ENCODE assay signal across 8 mouse cellular contexts in the genomic region with DNA sequence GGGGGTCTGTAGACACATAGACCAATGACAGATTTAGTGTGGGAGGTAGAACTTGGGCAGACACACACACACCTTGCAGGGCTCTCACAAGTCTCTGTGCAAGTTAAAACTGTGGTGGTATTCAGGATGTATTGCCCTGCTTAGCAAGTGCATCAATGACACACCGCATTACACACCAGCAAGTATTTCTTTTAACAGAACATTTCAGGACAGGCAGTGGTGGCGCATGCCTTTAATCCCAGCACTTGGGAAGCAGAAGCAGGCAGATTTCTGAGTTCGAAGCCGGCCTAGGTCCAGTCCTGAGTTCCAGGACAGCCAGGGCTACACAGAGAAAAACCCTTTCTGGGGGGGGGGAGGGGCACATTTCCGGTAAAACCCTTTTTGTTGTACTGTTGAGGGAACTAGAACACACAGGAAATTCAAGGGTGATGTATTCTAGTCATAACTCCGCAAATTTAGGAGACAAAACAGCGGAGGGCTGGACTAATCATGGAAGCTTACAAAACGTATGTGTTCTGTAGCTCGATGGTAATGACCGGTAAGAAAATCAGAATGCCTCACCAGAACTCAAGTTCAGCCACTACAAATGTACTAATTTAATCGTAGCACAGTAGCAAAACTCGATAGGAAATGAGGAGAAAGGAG. TPM values are rescaled to one million over a fixed set of nuclear protein-coding genes. Genes with fewer than 3 reads are reported as not detected.
A peak's percentile ranks its signal among the peaks of the same experiment; 100 is the strongest.
DNase-seq lines count a peak whose midpoint lies in the region; ATAC-seq and TF ChIP-seq lines count a peak whose summit lies in the region.

No protein-coding gene starts in this region.

- in situ Hi-C loops in ES-E14 (cut with MboI; ENCODE audit: low sequenced_read_pairs in 2 of 2, unreplicated experiment in 2 of 2) = loop anchor here in 1 of 2 experiments (5.0 kb wide), 1 partner anchor 117 kb away; no protein-coding TSS in a partner anchor

- H3K9ac ChIP-seq in heart, embryonic 15.5 days = peak overlapping the region; percentile 72
- H3K9ac ChIP-seq in ES-E14 (ENCODE audit: insufficient read depth, low read depth, low read length, poor library complexity, severe bottlenecking) = peak overlapping the region; percentile 86; the same call in 1 of the 2 replicates
- peak overlapping the region; percentile 79 for H3K9ac ChIP-seq in heart, embryonic 16.5 days (ENCODE audit: low read length)

- H3K4me2 ChIP-seq in heart, embryonic 15.5 days = peak overlapping the region; percentile 74
- H3K4me2 ChIP-seq in heart, embryonic 16.5 days (ENCODE audit: low read depth, low read length) = peak overlapping the region; percentile 74

- peak overlapping the region; percentile 84 for H3K4me3 ChIP-seq in heart, embryonic 15.5 days
- peak overlapping the region; percentile 69 to 98 for H3K4me3 ChIP-seq in ES-E14 (ENCODE audit: insufficient read depth in 1 of 2, low read depth in 1 of 2, low read length in 2 of 2, poor library complexity in 1 of 2, severe bottlenecking in 1 of 2)
- peak overlapping the region; percentile 84 for H3K4me3 ChIP-seq in heart, embryonic 16.5 days (ENCODE audit: low read length)
- peak overlapping the region; percentile 77 for H3K4me3 ChIP-seq in midbrain, embryonic 10.5 days

- peaks cover 16% of the 10 kb centered on the region for H3K4me1 ChIP-seq in heart, embryonic 15.5 days (replicated peaks)
- H3K4me1 ChIP-seq in ES-E14 (ENCODE audit: control insufficient read depth in 2 of 2, insufficient read depth in 2 of 2, low read length in 2 of 2, poor library complexity in 1 of 2) = peaks cover 2 to 6% of the 10 kb centered on the region in 2 experiments; a peak in 3 of 4 replicates
- peaks cover 12% of the 10 kb centered on the region for H3K4me1 ChIP-seq in heart, embryonic 16.5 days (ENCODE audit: control insufficient read depth, insufficient read depth, low read length)
- peaks cover 20% of the 10 kb centered on the region for H3K4me1 ChIP-seq in midbrain, embryonic 10.5 days

- H3K36me3 ChIP-seq in heart, embryonic 15.5 days = peaks cover 14% of the 10 kb centered on the region; the same call in 1 of the 2 replicates
- peaks cover 4% of the 10 kb centered on the region; the same call in 1 of the 2 replicates for H3K36me3 ChIP-seq in ES-E14 (ENCODE audit: control insufficient read depth, insufficient read depth, low read length, poor library complexity, severe bottlenecking)
- peaks cover 15% of the 10 kb centered on the region for H3K36me3 ChIP-seq in heart, embryonic 16.5 days (ENCODE audit: control insufficient read depth, insufficient read depth)
- H3K36me3 ChIP-seq in midbrain, embryonic 10.5 days = peaks cover 32% of the 10 kb centered on the region

- H3K27ac ChIP-seq in heart, embryonic 15.5 days = peak overlapping the region; percentile 93
- no peak overlapping the region; the same call in 1 of the 2 replicates for H3K27ac ChIP-seq in ES-E14 (ENCODE audit: insufficient read depth, low read depth, low read length, poor library complexity, severe bottlenecking)
- H3K27ac ChIP-seq in heart, embryonic 16.5 days (ENCODE audit: low read length) = peak overlapping the region; percentile 88
- H3K27ac ChIP-seq in midbrain, embryonic 10.5 days (replicated peaks) = peak overlapping the region; percentile 94

- H3K27me3 ChIP-seq in heart, embryonic 15.5 days = no peaks in the 10 kb centered on the region
- H3K27me3 ChIP-seq in heart, embryonic 16.5 days (ENCODE audit: control insufficient read depth, insufficient read depth, low read length) = no peaks in the 10 kb centered on the region
- H3K27me3 ChIP-seq in midbrain, embryonic 10.5 days (ENCODE audit: low read depth, poor library complexity, severe bottlenecking) = no peaks in the 10 kb centered on the region

- intact Hi-C loops in heart, postnatal 10 days (cut with DNase I) = no loop called here

- WGBS in heart, embryonic 15.5 days = 70% methylated on average over 12 of the region's 12 CpGs
- WGBS in heart, embryonic 16.5 days = 65% methylated on average over 12 of the region's 12 CpGs
- WGBS in midbrain, embryonic 10.5 days = 78% methylated on average over 12 of the region's 12 CpGs

- ATAC-seq in heart, embryonic 15.5 days (replicated peaks; ENCODE audit: insufficient number of reproducible peaks, insufficient read depth, low FRiP score, low read depth) = no peak
- ATAC-seq in heart, embryonic 16.5 days (replicated peaks; ENCODE audit: extremely low read depth, insufficient read depth, low FRiP score) = no peak

- no peaks in the 10 kb centered on the region for H3K9me3 ChIP-seq in heart, embryonic 15.5 days (replicated peaks)
- H3K9me3 ChIP-seq in ES-E14 (ENCODE audit: control insufficient read depth, insufficient read depth, low read depth, low read length) = no peaks in the 10 kb centered on the region
- peaks cover 8% of the 10 kb centered on the region for H3K9me3 ChIP-seq in heart, embryonic 16.5 days (replicated peaks; ENCODE audit: control insufficient read depth, low read length)
- peaks cover 16% of the 10 kb centered on the region for H3K9me3 ChIP-seq in midbrain, embryonic 10.5 days (replicated peaks)

- no peak for DNase-seq in heart, postnatal 10 days
- no peak for DNase-seq in ES-E14 (ENCODE audit: low read depth, low spot score)
- no peak for DNase-seq in midbrain, embryonic 10.5 days (ENCODE audit: low spot score)
- no peak for DNase-seq in Muller cell, postnatal 12 days (ENCODE audit: inconsistent ontology term)
- DNase-seq in adrenal gland, adult 8-10 months = no peak
- DNase-seq in adrenal gland, postnatal 4 days (ENCODE audit: low spot score in 2 of 2) = no peak

TF ChIP-seq in ES-E14, 5 proteins besides CTCF, POLR2A, EP300 and RAD21:
- no peak for TF ChIP-seq HCFC1 (IDR thresholded peaks at IDR 0.05; ENCODE audit: borderline replicate concordance, insufficient read depth, low read length)
- no peak for TF ChIP-seq ZNF384 (IDR thresholded peaks at IDR 0.05; ENCODE audit: low read depth, low read length)
- TF ChIP-seq ZC3H11A (IDR thresholded peaks at IDR 0.05; ENCODE audit: borderline replicate concordance, low read depth, low read length) = no peak
- TF ChIP-seq CHD2 (IDR thresholded peaks at IDR 0.05; ENCODE audit: low read depth, low read length) = no peak
- TF ChIP-seq MAFK (IDR thresholded peaks at IDR 0.05; ENCODE audit: insufficient read depth, low read depth, low read length) = no peak
TF ChIP-seq in ES-E14: peak in this region for 0.

RNA-seq across cellular contexts. Expression of gene Rbx1, which starts 1.0 kb away (rescaled TPM):
- polyA plus RNA-seq in heart, embryonic 15.5 days (2015; fragmentation: Nextera tagmentation; extraction: Ambion mirVana) = 324 and 354 TPM in 2 replicates
- total RNA-seq in heart, postnatal 10 days (2021) = 100 to 1,000 TPM; 145 to 164 TPM
- 179 and 282 TPM in 2 replicates for total RNA-seq in ES-E14 (2012; rRNA removed)
- polyA plus RNA-seq in heart, embryonic 16.5 days (2015; fragmentation: Nextera tagmentation; extraction: Ambion mirVana) = 344 TPM in 2 replicates
- 631 and 635 TPM in 2 replicates for polyA plus RNA-seq in midbrain, embryonic 10.5 days (2016; fragmentation: Nextera tagmentation; extraction: Ambion mirVana)
- 100 to 1,000 TPM; 150 to 165 (median 155) TPM for total RNA-seq in adrenal gland, adult 8-10 months (2022)
- 100 to 1,000 TPM; 154 to 155 TPM for total RNA-seq in adrenal gland, postnatal 4 days (2021)

RNA-seq across cellular contexts. Expression of gene Dnajb7, which starts 57.0 kb away (rescaled TPM):
- 1.1 and 1.3 TPM in 2 replicates for polyA plus RNA-seq in heart, embryonic 15.5 days (2015; fragmentation: Nextera tagmentation; extraction: Ambion mirVana)
- total RNA-seq in heart, postnatal 10 days (2021) = not detected
- not detected in 2 replicates for total RNA-seq in ES-E14 (2012; rRNA removed)
- polyA plus RNA-seq in heart, embryonic 16.5 days (2015; fragmentation: Nextera tagmentation; extraction: Ambion mirVana) = 1.2 and 1.7 TPM in 2 replicates
- 3.7 and 4.4 TPM in 2 replicates for polyA plus RNA-seq in midbrain, embryonic 10.5 days (2016; fragmentation: Nextera tagmentation; extraction: Ambion mirVana)
- total RNA-seq in adrenal gland, adult 8-10 months (2022) = under 1 TPM in 1 of 4 experiments, not detected in 3; 0.34 TPM
- under 1 TPM in 1 of 2 experiments, not detected in 1; 0.31 TPM for total RNA-seq in adrenal gland, postnatal 4 days (2021)
